Mouse (Mus musculus) G1E (cell line): ENCODE results near the gene Ccr10. TPM values are rescaled to one million over a fixed set of nuclear protein-coding genes. Genes with fewer than 3 reads are reported as not detected.

Experiments used
- ATAC-seq: 2 replicates; pipeline ENCODE4 v1.8.0; 2016; ENCODE audit warnings: mild to moderate bottlenecking; ENCODE audit not compliant: insufficient number of reproducible peaks, poor library complexity, low FRiP score, severe bottlenecking; ENCODE audit errors: extremely low read depth
- DNase-seq: peaks from one replicate; pipeline ENCODE4 v3.0.0; 2012; ENCODE audit warnings: low spot score
- H3K27me3 ChIP-seq: 2 replicates; pipeline ENCODE4 v1.6.1; 2012; ENCODE audit warnings: mild to moderate bottlenecking, low read length, inconsistent platforms; ENCODE audit not compliant: insufficient read depth
- H3K36me3 ChIP-seq: replicated peaks from 2 replicates; pipeline ENCODE3; 2012; ENCODE audit warnings: mild to moderate bottlenecking, inconsistent platforms
- H3K4me1 ChIP-seq: 2 replicates; pipeline ENCODE4 v1.6.1; 2012; ENCODE audit warnings: low read depth, low read length, inconsistent platforms, mixed read lengths; ENCODE audit not compliant: insufficient read depth
- H3K4me3 ChIP-seq: 2 replicates; pipeline ENCODE4 v1.5.1; 2012; ENCODE audit warnings: low read depth, mild to moderate bottlenecking, inconsistent platforms, low read length, moderate library complexity, mixed read lengths
- H3K9me3 ChIP-seq: replicated peaks from 2 replicates; pipeline ENCODE4 v1.6.1; 2012; ENCODE audit warnings: inconsistent platforms
- CTCF ChIP-seq: IDR thresholded peaks from 2 replicates; pipeline ENCODE4 v1.5.1; 2012; ENCODE audit warnings: low read depth, low read length, inconsistent platforms, mixed read lengths
- GATA1 ChIP-seq: IDR thresholded peaks from 2 replicates; pipeline ENCODE4 v1.6.1; 2012; ENCODE audit warnings: borderline replicate concordance, low read length, inconsistent platforms, mixed read lengths
- GATA2 ChIP-seq: IDR thresholded peaks from 2 replicates; pipeline ENCODE4 v1.6.1; 2012; ENCODE audit warnings: low read depth, low read length, inconsistent platforms, borderline replicate concordance
- POLR2AphosphoS5 ChIP-seq: IDR thresholded peaks from 2 replicates; pipeline ENCODE4 v1.6.1; 2012; ENCODE audit warnings: low read depth, low read length, inconsistent platforms; ENCODE audit not compliant: insufficient replicate concordance
- TAL1 ChIP-seq: conservative IDR thresholded peaks from 2 replicates; pipeline ENCODE4 v1.6.1; 2012; ENCODE audit warnings: low read depth, low read length, inconsistent platforms, mixed read lengths
- polyA plus RNA-seq: library from polyadenylated mRNA; stranded (reverse); fragments of >175 nt; gene quantifications from 2 replicates; pipeline ENCODE4 v1.2.3, GENCODE M21; 2012
- total RNA-seq, 2 experiments: library from RNA; stranded (forward) in 1 of 2; stranded (reverse) in 1 of 2; fragments of 200-1000 nt in 1 of 2; fragments of >200 nt in 1 of 2; fragmentation: Nextera tagmentation in 1 of 2; gene quantifications; 2 replicates each; pipeline ENCODE4 v1.2.3; 2014 to 2017

The Ccr10 gene
- total and polyA plus RNA-seq, 3 experiments = not detected

DNA sequence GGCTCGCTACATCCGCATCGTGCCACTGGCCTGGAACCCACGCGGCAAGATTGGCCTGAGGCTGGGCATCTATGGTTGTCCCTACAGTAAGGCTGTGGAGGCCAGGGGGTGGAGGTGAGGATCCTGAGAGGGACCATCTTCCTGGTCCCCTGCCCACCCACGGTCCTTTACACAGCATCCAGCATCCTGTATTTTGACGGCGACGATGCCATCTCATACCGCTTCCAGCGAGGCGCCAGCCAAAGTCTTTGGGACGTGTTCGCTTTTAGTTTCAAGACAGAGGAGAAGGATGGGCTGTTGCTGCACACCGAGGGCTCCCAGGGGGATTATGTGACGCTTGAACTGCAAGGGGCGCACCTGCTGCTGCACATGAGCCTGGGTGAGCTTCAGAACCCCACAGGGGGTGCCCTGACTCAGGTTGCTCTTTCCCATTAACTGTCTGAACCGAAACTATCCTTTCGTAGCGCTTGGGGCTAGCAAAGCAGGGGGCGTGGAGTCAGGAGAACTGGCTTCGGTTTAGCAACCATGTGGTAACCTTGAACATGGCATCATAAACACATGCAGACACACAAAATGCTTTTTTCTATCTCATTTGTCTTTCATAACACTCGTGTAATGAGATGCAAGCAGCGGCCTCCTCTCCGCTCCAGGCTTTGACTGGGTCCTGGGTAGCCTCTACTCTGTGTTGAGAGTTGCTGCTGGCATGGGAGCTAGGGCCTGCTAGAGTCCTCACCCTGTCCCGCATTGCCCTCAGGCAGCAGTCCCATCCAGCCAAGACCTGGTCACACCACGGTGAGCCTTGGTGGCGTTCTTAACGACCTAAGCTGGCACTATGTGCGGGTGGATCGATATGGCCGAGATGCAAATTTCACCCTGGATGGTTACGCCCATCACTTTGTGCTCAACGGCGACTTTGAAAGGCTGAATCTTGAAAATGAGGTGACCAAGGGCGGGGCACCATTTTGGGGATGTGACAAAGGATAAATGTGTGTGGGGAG is 3.1 kb upstream of the Ccr10 start:
- TF ChIP-seq POLR2AphosphoS5 (no peak), GATA1 (no peak), TAL1 (no peak), CTCF (no peak), GATA2 (no peak)
- Histone ChIP-seq H3K4me1 (peaks cover 37% of the 10 kb centered on the region), H3K27me3 (peaks cover 76% of the 10 kb centered on the region), H3K36me3 (no peaks in the 10 kb centered on the region), H3K4me3 (no peak overlapping the region), H3K9me3 (0 out of 2 replicates have a peak, but pooled peaks cover 2% of the 10 kb centered on the region)
- DNase-seq (no peak), ATAC-seq (no peak)

DNA sequence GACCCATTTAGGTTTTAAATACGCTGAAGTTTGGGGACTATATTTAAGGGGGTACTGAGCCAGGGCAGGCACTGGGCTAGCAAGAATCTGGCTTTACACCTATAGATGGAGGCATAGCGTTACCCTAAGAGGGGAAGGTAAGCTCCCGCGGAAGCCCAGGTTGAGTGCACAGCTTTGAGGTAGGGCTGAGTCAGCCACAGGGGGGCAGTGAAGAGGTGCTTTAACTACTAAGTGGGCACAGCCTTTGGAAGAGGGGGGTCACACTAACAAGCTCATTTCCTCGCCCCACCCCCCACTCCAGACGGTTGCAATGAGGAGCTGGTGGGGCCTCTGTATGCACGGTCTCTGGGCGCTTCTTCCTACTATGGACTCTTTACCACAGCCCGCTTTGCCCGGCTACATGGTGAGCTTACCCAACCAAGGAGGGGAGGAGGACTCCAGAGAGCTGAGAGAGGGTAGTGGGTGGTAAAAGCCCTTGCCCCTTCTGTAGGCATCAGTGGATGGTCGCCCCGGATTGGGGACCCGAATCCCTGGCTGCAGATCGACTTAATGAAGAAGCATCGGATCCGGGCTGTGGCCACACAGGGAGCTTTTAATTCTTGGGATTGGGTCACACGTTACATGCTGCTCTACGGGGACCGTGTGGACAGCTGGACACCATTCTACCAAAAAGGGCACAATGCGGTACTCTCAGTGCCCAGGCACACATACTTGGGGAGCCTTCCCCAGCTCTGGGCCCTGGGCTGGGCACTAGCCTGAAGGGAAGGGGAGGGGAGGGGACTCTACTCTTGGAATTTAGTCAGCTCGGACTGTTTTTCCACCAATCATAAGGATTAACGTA is 1.9 kb upstream of the Ccr10 start:
- peaks cover 74% of the 10 kb centered on the region for H3K27me3 ChIP-seq
- TF ChIP-seq TAL1 = no peak
- TF ChIP-seq GATA2 = no peak
- no peak for TF ChIP-seq CTCF
- no peak for TF ChIP-seq GATA1
- no peak for TF ChIP-seq POLR2AphosphoS5
- ATAC-seq = no peak
- peaks cover 47% of the 10 kb centered on the region for H3K4me1 ChIP-seq
- no peaks in the 10 kb centered on the region for H3K36me3 ChIP-seq
- no peak overlapping the region for H3K4me3 ChIP-seq
- 0 out of 2 replicates have a peak, but pooled peaks cover 2% of the 10 kb centered on the region for H3K9me3 ChIP-seq
- DNase-seq = no peak

GRCm38 (mm10) chr11:101176117-101176691 is 961 bp upstream of the Ccr10 start:
- ATAC-seq (no peak), DNase-seq (no peak)
- Histone ChIP-seq H3K9me3 (0 out of 2 replicates have a peak, but pooled peaks cover 2% of the 10 kb centered on the region), H3K4me3 (no peak overlapping the region; the same call in 1 of the 2 replicates), H3K4me1 (peaks cover 54% of the 10 kb centered on the region), H3K27me3 (peaks cover 71% of the 10 kb centered on the region), H3K36me3 (no peaks in the 10 kb centered on the region)
- TF ChIP-seq CTCF (no peak), POLR2AphosphoS5 (no peak), TAL1 (no peak), GATA2 (no peak), GATA1 (no peak)

GRCm38 (mm10) chr11:101175636-101176116 is 433 bp upstream of the Ccr10 start:
- DNase-seq (no peak), ATAC-seq (no peak)
- TF ChIP-seq TAL1 (no peak), GATA1 (no peak), CTCF (no peak), GATA2 (no peak), POLR2AphosphoS5 (no peak)
- Histone ChIP-seq H3K9me3 (0 out of 2 replicates have a peak, but pooled peaks cover 2% of the 10 kb centered on the region), H3K27me3 (peaks cover 74% of the 10 kb centered on the region), H3K4me1 (peaks cover 56% of the 10 kb centered on the region), H3K4me3 (no peak overlapping the region), H3K36me3 (no peaks in the 10 kb centered on the region)

- H3K4me1 ChIP-seq = peaks cover 63% of the 10 kb centered on the region
- DNase-seq (no peak), ATAC-seq (no peak)
- no peaks in the 10 kb centered on the region for H3K36me3 ChIP-seq
- H3K4me3 ChIP-seq = peak overlapping the region; percentile 65; the same call in 1 of the 2 replicates
- no peak for TF ChIP-seq TAL1
- no peak for TF ChIP-seq GATA2
- no peak for TF ChIP-seq GATA1
- TF ChIP-seq CTCF = no peak
- TF ChIP-seq POLR2AphosphoS5 = no peak
- H3K27me3 ChIP-seq = peaks cover 84% of the 10 kb centered on the region
- H3K9me3 ChIP-seq = 0 out of 2 replicates have a peak, but pooled peaks cover 2% of the 10 kb centered on the region
These were observed 876 bp downstream of the Ccr10 start for GRCm38 (mm10) chr11:101174389-101174745.
